Mouse (Mus musculus) midbrain, embryonic 16.5 days (tissue): ENCODE measurements around the gene Il3. TPM values are rescaled to one million over a fixed set of nuclear protein-coding genes. Genes with fewer than 3 reads are reported as not detected.

Source experiments
- ATAC-seq: fragments of 200-750 bp; cut with Nextera tagmentation; 2 replicates; pipeline ENCODE4 v1.8.0; 2017; ENCODE audit warnings: moderate TSS enrichment
- H3K27ac ChIP-seq: fragments of 300-500 bp; sonication (generic); 2 replicates; pipeline ENCODE4 v1.5.1; 2014; ENCODE audit warnings: mild to moderate bottlenecking, low read length, mixed read lengths
- H3K27me3 ChIP-seq: fragments of 300-500 bp; sonication (generic); 2 replicates; pipeline ENCODE4 v1.6.1; 2014; ENCODE audit warnings: low read depth, low read length, mixed read lengths; ENCODE audit not compliant: control insufficient read depth, insufficient read depth
- H3K36me3 ChIP-seq: fragments of 300-500 bp; sonication (generic); 2 replicates; pipeline ENCODE4 v1.6.1; 2014; ENCODE audit warnings: mild to moderate bottlenecking, low read length, moderate library complexity, mixed read lengths; ENCODE audit not compliant: control insufficient read depth, insufficient read depth
- H3K4me1 ChIP-seq: fragments of 300-500 bp; sonication (generic); 2 replicates; pipeline ENCODE4 v1.6.1; 2014; ENCODE audit warnings: mild to moderate bottlenecking, low read length, mixed read lengths; ENCODE audit not compliant: control insufficient read depth, insufficient read depth
- H3K4me2 ChIP-seq: fragments of 300-500 bp; sonication (generic); 2 replicates; pipeline ENCODE4 v1.6.1; 2014; ENCODE audit warnings: mild to moderate bottlenecking, low read length, mixed read lengths
- H3K4me3 ChIP-seq: fragments of 300-500 bp; sonication (generic); 2 replicates; pipeline ENCODE4 v1.5.1; 2014; ENCODE audit warnings: low read depth, mild to moderate bottlenecking, low read length, moderate library complexity, mixed read lengths
- H3K9ac ChIP-seq: fragments of 300-500 bp; sonication (generic); 2 replicates; pipeline ENCODE4 v1.6.1; 2014; ENCODE audit warnings: low read depth, low read length, mixed read lengths
- H3K9me3 ChIP-seq: fragments of 300-500 bp; sonication (generic); replicated peaks from 2 replicates; pipeline ENCODE4 v1.6.1; 2014; ENCODE audit warnings: mild to moderate bottlenecking, low read length, mixed read lengths; ENCODE audit not compliant: control insufficient read depth, poor library complexity, severe bottlenecking
- WGBS: fragments of 180-500 bp; shearing (Covaris S2); extraction: QIAGEN DNeasy Blood & Tissue Kit; methylation state at CpG from one replicate; pipeline ENCODE4 v1.1.7; 2014; 5-methylcytosine and 5-hydroxymethylcytosine counted together
- polyA plus RNA-seq: library from polyadenylated mRNA; unstranded; fragments of >200 nt; fragmentation: Nextera tagmentation; extraction: Ambion mirVana; gene quantifications from 2 replicates; pipeline ENCODE4 v1.2.1, GENCODE M21; 2015

Gene Il3
- polyA plus RNA-seq, 1 experiment from 2014 or later, result not detected

GRCm38 (mm10) chr11:54254114-54254513 lies 13.0 kb downstream of the Il3 start:
- no peaks in the 10 kb centered on the region for H3K9me3 ChIP-seq
- H3K9ac ChIP-seq, result no peak overlapping the region
- H3K36me3 ChIP-seq, result no peaks in the 10 kb centered on the region
- ATAC-seq, result no peak
- no peak overlapping the region for H3K27ac ChIP-seq
- 61% methylated on average over 4 of the region's 4 CpGs for WGBS
- no peaks in the 10 kb centered on the region for H3K4me1 ChIP-seq
- H3K4me2 ChIP-seq, result no peak overlapping the region
- no peak overlapping the region for H3K4me3 ChIP-seq
- no peaks in the 10 kb centered on the region for H3K27me3 ChIP-seq

GRCm38 (mm10) chr11:54250575-54250974 lies 16.5 kb downstream of the Il3 start:
- 91% methylated on average over 11 of the region's 11 CpGs for WGBS
- H3K36me3 ChIP-seq, result no peaks in the 10 kb centered on the region
- no peak overlapping the region for H3K9ac ChIP-seq
- H3K4me1 ChIP-seq, result no peaks in the 10 kb centered on the region
- ATAC-seq, result no peak
- H3K4me2 ChIP-seq, result no peak overlapping the region
- H3K4me3 ChIP-seq, result no peak overlapping the region
- no peaks in the 10 kb centered on the region for H3K27me3 ChIP-seq
- H3K9me3 ChIP-seq, result no peaks in the 10 kb centered on the region
- H3K27ac ChIP-seq, result no peak overlapping the region

- no peak overlapping the region for H3K27ac ChIP-seq
- 92% methylated on average over 3 of the region's 3 CpGs for WGBS
- no peaks in the 10 kb centered on the region for H3K36me3 ChIP-seq
- H3K27me3 ChIP-seq, result no peaks in the 10 kb centered on the region
- no peak overlapping the region for H3K4me2 ChIP-seq
- no peak for ATAC-seq
- no peak overlapping the region for H3K9ac ChIP-seq
- no peaks in the 10 kb centered on the region for H3K9me3 ChIP-seq
- no peaks in the 10 kb centered on the region for H3K4me1 ChIP-seq
- no peak overlapping the region for H3K4me3 ChIP-seq
These were observed 17.3 kb downstream of the Il3 start for GRCm38 (mm10) chr11:54249748-54250147.

- H3K4me2 ChIP-seq, result no peak within 1 kb of the TSS
- 65% methylated on average over 11 of the region's 11 CpGs for WGBS
- H3K4me1 ChIP-seq, result no peaks in the 10 kb centered on the region
- ATAC-seq, result no peak
- no peak within 1 kb of the TSS for H3K9ac ChIP-seq
- no peaks in the 10 kb centered on the region for H3K36me3 ChIP-seq
- H3K4me3 ChIP-seq, result no peak within 1 kb of the TSS
- no peak within 1 kb of the TSS for H3K27ac ChIP-seq
- H3K27me3 ChIP-seq, result no peaks in the 10 kb centered on the region
- no peaks in the 10 kb centered on the region for H3K9me3 ChIP-seq
These were observed 17.9 kb downstream of the Il3 start, which contains the start of gene Csf2 for GRCm38 (mm10) chr11:54248940-54249717. Csf2 (minus strand) TSS chr11:54249667.

- H3K27ac ChIP-seq, result no peak overlapping the region
- H3K4me2 ChIP-seq, result no peak overlapping the region
- no peak overlapping the region for H3K4me3 ChIP-seq
- no peak for ATAC-seq
- H3K9ac ChIP-seq, result no peak overlapping the region
- no peaks in the 10 kb centered on the region for H3K36me3 ChIP-seq
- WGBS, result 82% methylated on average over 10 of the region's 10 CpGs
- H3K4me1 ChIP-seq, result no peaks in the 10 kb centered on the region
- H3K9me3 ChIP-seq, result no peaks in the 10 kb centered on the region
- H3K27me3 ChIP-seq, result no peaks in the 10 kb centered on the region
These were observed 19.7 kb downstream of the Il3 start for GRCm38 (mm10) chr11:54247251-54247950.

GRCm38 (mm10) chr11:54244465-54244864 lies 22.6 kb downstream of the Il3 start:
- H3K4me3 ChIP-seq, result no peak overlapping the region
- no peaks in the 10 kb centered on the region for H3K9me3 ChIP-seq
- no peak overlapping the region for H3K4me2 ChIP-seq
- no peak overlapping the region for H3K9ac ChIP-seq
- H3K36me3 ChIP-seq, result no peaks in the 10 kb centered on the region
- H3K27ac ChIP-seq, result no peak overlapping the region
- WGBS, result 81% methylated on average over 6 of the region's 6 CpGs
- H3K4me1 ChIP-seq, result no peaks in the 10 kb centered on the region
- no peaks in the 10 kb centered on the region for H3K27me3 ChIP-seq
- no peak for ATAC-seq

GRCm38 (mm10) chr11:54242494-54242893 lies 24.6 kb downstream of the Il3 start:
- ATAC-seq, result no peak
- no peaks in the 10 kb centered on the region for H3K9me3 ChIP-seq
- H3K27me3 ChIP-seq, result no peaks in the 10 kb centered on the region
- no peaks in the 10 kb centered on the region for H3K36me3 ChIP-seq
- 92% methylated on average over 3 of the region's 3 CpGs for WGBS
- no peak overlapping the region for H3K9ac ChIP-seq
- H3K4me2 ChIP-seq, result no peak overlapping the region
- H3K4me1 ChIP-seq, result no peaks in the 10 kb centered on the region
- H3K27ac ChIP-seq, result no peak overlapping the region
- H3K4me3 ChIP-seq, result no peak overlapping the region

GRCm38 (mm10) chr11:54236939-54237338 lies 30.1 kb downstream of the Il3 start:
- no peak for ATAC-seq
- no peak overlapping the region for H3K4me2 ChIP-seq
- H3K27ac ChIP-seq, result no peak overlapping the region
- no peaks in the 10 kb centered on the region for H3K9me3 ChIP-seq
- no peaks in the 10 kb centered on the region for H3K4me1 ChIP-seq
- no peaks in the 10 kb centered on the region for H3K36me3 ChIP-seq
- H3K9ac ChIP-seq, result no peak overlapping the region
- no peak overlapping the region for H3K4me3 ChIP-seq
- no peaks in the 10 kb centered on the region for H3K27me3 ChIP-seq
- 57% methylated on average over 2 of the region's 2 CpGs for WGBS

- ATAC-seq, result no peak
- H3K36me3 ChIP-seq, result no peaks in the 10 kb centered on the region
- H3K4me2 ChIP-seq, result no peak overlapping the region
- 96% methylated on average over 2 of the region's 2 CpGs for WGBS
- no peaks in the 10 kb centered on the region for H3K9me3 ChIP-seq
- H3K27me3 ChIP-seq, result no peaks in the 10 kb centered on the region
- H3K4me1 ChIP-seq, result no peaks in the 10 kb centered on the region
- H3K9ac ChIP-seq, result no peak overlapping the region
- no peak overlapping the region for H3K4me3 ChIP-seq
- no peak overlapping the region for H3K27ac ChIP-seq
These were observed 39.6 kb downstream of the Il3 start for GRCm38 (mm10) chr11:54227478-54227877.
